Mouse (Mus musculus) neural tube, embryonic 11.5 days (tissue): ENCODE measurements at regions not wholly inside any gene's neighbourhood (a gene's known extent, or its start where the extent isn't known, plus 50 kb on each side); places are given as distances from the start of the nearest gene placed in this dataset.
A peak's percentile ranks its signal among the peaks of the same experiment; 100 is the strongest.

Experiments
- ATAC-seq: fragments of 200-750 bp; cut with Nextera tagmentation; 2 replicates; pipeline ENCODE4 v1.8.0; 2017; ENCODE audit warnings: moderate number of reproducible peaks, mild to moderate bottlenecking, moderate TSS enrichment, moderate library complexity; ENCODE audit not compliant: insufficient read depth, low FRiP score, low TSS enrichment
- DNase-seq: peaks from one replicate; pipeline ENCODE4 v3.0.0-alpha.2; 2015; ENCODE audit warnings: low spot score
- H3K27ac ChIP-seq: fragments of 300-500 bp; sonication (generic); 2 replicates; pipeline ENCODE4 v1.5.1; 2014; ENCODE audit warnings: low read depth, mild to moderate bottlenecking, low read length
- H3K27me3 ChIP-seq: fragments of 300-500 bp; sonication (generic); 2 replicates; pipeline ENCODE4 v1.6.1; 2014; ENCODE audit warnings: mild to moderate bottlenecking, low read length, mixed read lengths; ENCODE audit not compliant: control insufficient read depth, insufficient read depth
- H3K36me3 ChIP-seq: fragments of 300-500 bp; sonication (generic); 2 replicates; pipeline ENCODE4 v1.6.1; 2014; ENCODE audit warnings: mild to moderate bottlenecking, low read length, moderate library complexity, mixed read lengths; ENCODE audit not compliant: control insufficient read depth, insufficient read depth
- H3K4me1 ChIP-seq: fragments of 300-500 bp; sonication (generic); 2 replicates; pipeline ENCODE4 v1.6.1; 2014; ENCODE audit warnings: low read length, mixed read lengths; ENCODE audit not compliant: control insufficient read depth, insufficient read depth
- H3K4me2 ChIP-seq: fragments of 300-500 bp; sonication (generic); 2 replicates; pipeline ENCODE4 v1.6.1; 2014; ENCODE audit warnings: low read depth, mild to moderate bottlenecking, moderate library complexity
- H3K4me3 ChIP-seq: fragments of 300-500 bp; sonication (generic); 2 replicates; pipeline ENCODE4 v1.5.1; 2014; ENCODE audit warnings: low read depth, low read length
- H3K9ac ChIP-seq: fragments of 300-500 bp; sonication (generic); 2 replicates; pipeline ENCODE4 v1.6.1; 2014; ENCODE audit warnings: mild to moderate bottlenecking, low read length
- H3K9me3 ChIP-seq: fragments of 300-500 bp; sonication (generic); 2 replicates; pipeline ENCODE4 v1.6.1; 2016; ENCODE audit warnings: low read length; ENCODE audit not compliant: control insufficient read depth
- WGBS: fragments of 180-500 bp; shearing (Covaris S2); extraction: QIAGEN DNeasy Blood & Tissue Kit; methylation state at CpG from one replicate; pipeline ENCODE4 v1.1.7; 2014; 5-methylcytosine and 5-hydroxymethylcytosine counted together

DNA sequence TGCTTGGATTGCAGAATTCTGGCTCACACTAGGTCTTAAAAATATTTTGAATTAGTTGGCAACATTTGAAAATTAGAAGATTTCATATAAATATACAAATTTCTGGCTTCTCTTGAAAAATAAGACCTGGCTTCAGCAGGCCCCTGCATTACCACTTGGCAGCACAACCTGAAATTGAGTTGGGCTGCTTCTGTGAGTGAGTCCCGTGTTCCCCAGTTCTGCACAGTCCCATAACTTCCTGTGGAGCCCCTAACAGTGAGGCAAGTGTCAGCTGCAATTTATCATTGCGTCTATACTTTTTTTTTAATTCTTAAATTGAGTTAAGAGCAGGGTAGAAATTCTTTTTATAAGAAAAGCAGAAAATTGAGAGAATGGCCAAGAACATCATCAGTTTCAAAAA, 164.8 kb downstream of the En1 start:
- Histone ChIP-seq H3K9ac (no peak overlapping the region), H3K4me3 (no peak overlapping the region), H3K36me3 (no peaks in the 10 kb centered on the region), H3K4me1 (no peaks in the 10 kb centered on the region), H3K27ac (no peak overlapping the region), H3K27me3 (no peaks in the 10 kb centered on the region), H3K4me2 (no peak overlapping the region), H3K9me3 (no peaks in the 10 kb centered on the region)
- ATAC-seq (no peak), DNase-seq (no peak)
- WGBS: 62% methylated on average over 2 of the region's 2 CpGs

DNA sequence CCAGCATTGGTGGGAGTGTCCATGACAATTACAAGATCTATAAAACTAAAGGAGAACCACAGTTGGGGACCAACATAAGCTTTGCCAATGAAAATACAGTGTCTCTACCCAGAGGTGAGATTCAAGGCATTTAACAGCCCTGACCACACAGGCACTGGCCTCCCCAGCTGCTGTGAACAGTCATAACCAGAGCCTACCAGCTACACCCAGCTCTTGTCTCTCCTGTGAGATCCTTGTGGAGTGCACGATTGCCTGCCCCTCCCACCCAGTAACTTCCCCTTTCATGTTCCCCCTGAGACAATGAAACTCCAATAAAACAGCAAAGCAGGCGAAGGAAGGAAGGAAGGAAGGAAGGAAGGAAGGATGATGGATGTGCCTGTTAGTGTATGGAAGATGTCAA, 169.1 kb downstream of the En1 start:
- 14% methylated on average over 2 of the region's 2 CpGs for WGBS

DNA sequence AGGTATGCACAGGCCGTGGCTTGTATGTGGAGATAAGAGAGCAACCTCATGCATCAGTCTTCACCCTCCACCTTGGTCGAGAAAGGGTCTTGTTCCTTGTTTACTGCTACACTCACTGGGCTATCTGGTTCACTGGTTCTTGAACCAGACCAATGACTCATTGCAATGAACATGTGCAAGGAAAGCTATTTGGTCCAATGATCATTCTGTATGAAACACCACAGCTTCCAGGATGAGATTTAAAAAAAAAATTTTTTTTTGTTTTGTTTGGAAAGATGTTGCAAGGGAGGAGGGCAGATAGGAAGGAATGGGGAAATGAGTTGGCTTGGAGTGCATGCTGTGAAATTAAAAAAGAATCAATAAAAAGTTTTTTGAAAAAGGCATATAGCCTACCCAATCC, 174.7 kb downstream of the En1 start:
- ATAC-seq (no peak), DNase-seq (no peak)
- H3K4me3 ChIP-seq: no peak overlapping the region
- 79% methylated on average over 2 of the region's 2 CpGs for WGBS
- H3K9me3 ChIP-seq: no peaks in the 10 kb centered on the region
- H3K4me2 ChIP-seq: no peak overlapping the region
- no peak overlapping the region for H3K9ac ChIP-seq
- H3K4me1 ChIP-seq: no peaks in the 10 kb centered on the region
- no peak overlapping the region for H3K27ac ChIP-seq
- H3K27me3 ChIP-seq: no peaks in the 10 kb centered on the region
- H3K36me3 ChIP-seq: no peaks in the 10 kb centered on the region

More for the DNA sequence above, 169.1 kb downstream of the En1 start:
- Histone ChIP-seq H3K36me3 (no peaks in the 10 kb centered on the region), H3K27ac (no peak overlapping the region), H3K4me2 (no peak overlapping the region), H3K9me3 (no peaks in the 10 kb centered on the region), H3K27me3 (no peaks in the 10 kb centered on the region), H3K9ac (no peak overlapping the region), H3K4me1 (no peaks in the 10 kb centered on the region), H3K4me3 (no peak overlapping the region)
- DNase-seq (no peak), ATAC-seq (no peak)

DNA sequence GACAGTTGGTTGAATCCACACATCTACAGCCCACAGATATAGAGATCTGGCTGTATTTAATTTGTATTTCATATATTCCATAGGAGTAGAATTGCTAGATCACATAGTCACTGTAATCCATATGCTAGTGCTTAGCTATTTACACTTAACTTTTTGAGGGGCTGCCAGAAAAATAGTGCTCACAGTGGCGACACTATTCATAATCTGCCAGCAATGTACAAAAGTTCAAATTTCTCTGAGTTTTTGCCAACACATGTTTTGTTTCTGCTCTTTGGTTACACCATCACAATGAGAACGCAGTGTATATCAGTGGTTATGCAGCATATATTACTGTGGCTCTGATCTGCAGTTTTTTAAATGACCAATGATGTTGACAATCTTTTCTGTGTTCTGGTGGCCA, 175.2 kb downstream of the En1 start:
- Histone ChIP-seq H3K9me3 (no peaks in the 10 kb centered on the region), H3K9ac (no peak overlapping the region), H3K27me3 (no peaks in the 10 kb centered on the region), H3K27ac (no peak overlapping the region), H3K4me1 (no peaks in the 10 kb centered on the region), H3K36me3 (no peaks in the 10 kb centered on the region), H3K4me3 (no peak overlapping the region), H3K4me2 (no peak overlapping the region)
- no peak for ATAC-seq
- no peak for DNase-seq
- WGBS: 92% methylated on average over 2 of the region's 2 CpGs

DNA sequence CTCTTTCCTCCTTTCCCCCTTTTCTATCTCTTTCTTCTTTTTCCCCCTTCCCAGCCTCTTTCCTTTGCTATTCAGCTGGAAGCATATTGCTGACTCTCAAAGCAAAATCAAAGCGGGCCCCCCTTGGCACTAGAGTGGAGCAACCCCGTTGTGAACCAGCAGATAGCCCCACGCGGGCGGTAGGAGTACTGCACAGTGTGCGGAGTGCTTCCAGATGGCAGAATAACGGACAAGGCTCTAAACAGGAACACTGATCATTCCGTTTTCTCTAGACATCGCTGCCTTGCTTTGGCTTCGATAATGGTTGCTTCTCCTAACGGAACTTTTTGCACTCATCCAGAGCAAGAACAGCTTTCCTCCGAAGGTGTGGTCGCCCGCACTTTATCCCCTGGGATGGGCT, 193.0 kb downstream of the En1 start:
- no peaks in the 10 kb centered on the region for H3K36me3 ChIP-seq
- WGBS: 60% methylated on average over 14 of the region's 14 CpGs

DNA sequence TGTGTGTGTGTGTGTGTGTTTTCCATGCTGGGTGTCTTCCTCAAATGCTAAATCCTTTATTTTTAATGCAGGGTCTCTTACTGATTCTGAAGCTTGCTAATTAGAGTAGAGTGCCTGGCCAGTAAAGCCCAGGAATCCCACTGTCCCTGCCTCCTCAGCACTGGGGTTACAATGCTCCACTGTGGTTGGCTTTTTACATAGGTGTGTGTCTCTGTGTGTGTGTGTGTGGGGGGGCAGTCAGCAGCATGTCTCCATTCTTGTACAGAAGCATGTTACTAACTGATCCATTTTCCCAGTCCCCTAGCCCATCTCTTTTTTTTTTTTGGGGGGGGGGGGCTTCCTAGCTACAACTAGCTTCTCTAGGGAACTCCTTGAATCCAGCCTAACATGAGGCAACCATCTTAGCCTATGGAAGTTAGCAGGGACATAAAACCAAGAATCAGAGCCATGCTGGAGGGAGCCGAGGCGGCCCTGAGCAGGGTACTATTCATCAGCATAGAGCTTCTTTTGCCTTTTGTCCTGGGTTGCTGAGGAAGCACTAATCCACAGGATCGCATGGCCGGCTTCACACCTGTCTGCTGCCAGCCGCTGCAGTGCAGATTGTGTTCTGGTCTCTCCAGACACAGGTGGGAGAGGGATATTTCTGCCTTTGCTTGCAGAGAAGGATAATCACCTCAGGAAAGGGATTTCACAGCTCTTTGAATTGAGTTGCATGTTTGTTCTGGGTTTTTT, 199.2 kb downstream of the En1 start:
- H3K36me3 ChIP-seq: no peaks in the 10 kb centered on the region
- no peak for DNase-seq
- H3K27me3 ChIP-seq: no peaks in the 10 kb centered on the region
- no peaks in the 10 kb centered on the region for H3K4me1 ChIP-seq
- WGBS: 35% methylated on average over 5 of the region's 5 CpGs
- H3K9me3 ChIP-seq: no peaks in the 10 kb centered on the region
- no peak overlapping the region for H3K27ac ChIP-seq
- no peak overlapping the region for H3K4me3 ChIP-seq
- no peak overlapping the region for H3K4me2 ChIP-seq
- H3K9ac ChIP-seq: no peak overlapping the region
- no peak for ATAC-seq

More for the DNA sequence above, 193.0 kb downstream of the En1 start:
- Histone ChIP-seq H3K4me3 (no peak overlapping the region), H3K9me3 (no peaks in the 10 kb centered on the region), H3K27ac (no peak overlapping the region), H3K4me2 (no peak overlapping the region), H3K9ac (no peak overlapping the region), H3K4me1 (no peaks in the 10 kb centered on the region), H3K27me3 (no peaks in the 10 kb centered on the region)
- DNase-seq: peak; percentile 38
- ATAC-seq: no peak

DNA sequence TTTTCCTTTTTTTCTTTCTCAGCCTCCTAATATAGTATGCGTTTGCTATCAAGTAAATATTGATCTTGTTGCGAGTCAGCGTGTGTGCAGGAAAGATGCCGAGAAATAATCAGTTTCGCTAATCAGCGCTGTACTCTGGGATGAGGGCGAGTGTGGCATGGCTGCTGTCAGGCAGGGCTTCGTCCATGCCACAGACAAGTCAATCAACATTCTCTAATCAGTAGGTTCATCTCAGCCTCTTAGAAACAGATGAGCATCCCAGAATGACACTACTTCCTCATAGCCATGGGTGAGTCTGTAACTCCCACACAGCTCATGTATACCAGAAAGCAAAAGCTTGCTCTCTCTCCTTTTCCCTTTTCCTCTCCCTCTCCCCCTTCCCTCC, 199.8 kb downstream of the En1 start:
- Histone ChIP-seq H3K36me3 (no peaks in the 10 kb centered on the region), H3K4me2 (no peak overlapping the region), H3K4me3 (no peak overlapping the region), H3K4me1 (no peaks in the 10 kb centered on the region), H3K27me3 (no peaks in the 10 kb centered on the region), H3K9ac (no peak overlapping the region), H3K9me3 (no peaks in the 10 kb centered on the region), H3K27ac (no peak overlapping the region)
- no peak for DNase-seq
- no peak for ATAC-seq
- 82% methylated on average over 8 of the region's 8 CpGs for WGBS

DNA sequence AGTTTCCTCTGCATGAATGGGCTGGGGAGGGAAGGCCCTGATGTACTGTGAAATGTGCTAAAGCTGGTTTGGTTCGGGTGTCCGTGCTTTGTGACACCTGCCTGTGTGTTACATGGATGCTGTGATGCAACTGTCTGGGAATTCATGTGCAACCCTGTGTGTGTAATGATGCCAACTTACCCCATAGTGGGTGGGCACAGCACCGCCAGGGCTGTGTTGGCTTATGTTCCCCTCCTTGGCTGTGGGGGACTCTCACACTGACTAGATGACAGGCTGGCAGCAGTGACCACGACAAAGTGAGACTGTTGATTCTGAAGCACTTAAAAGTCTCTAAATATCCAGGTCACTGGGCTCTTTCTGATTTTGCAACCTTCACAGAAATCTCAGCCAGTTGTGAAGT, 212.2 kb downstream of the En1 start:
- ATAC-seq (no peak), DNase-seq (no peak)
- Histone ChIP-seq H3K4me3 (no peak overlapping the region), H3K9me3 (no peaks in the 10 kb centered on the region), H3K27ac (no peak overlapping the region), H3K9ac (no peak overlapping the region), H3K36me3 (no peaks in the 10 kb centered on the region), H3K4me2 (no peak overlapping the region), H3K4me1 (no peaks in the 10 kb centered on the region), H3K27me3 (no peaks in the 10 kb centered on the region)
- WGBS: 87% methylated on average over 4 of the region's 4 CpGs

DNA sequence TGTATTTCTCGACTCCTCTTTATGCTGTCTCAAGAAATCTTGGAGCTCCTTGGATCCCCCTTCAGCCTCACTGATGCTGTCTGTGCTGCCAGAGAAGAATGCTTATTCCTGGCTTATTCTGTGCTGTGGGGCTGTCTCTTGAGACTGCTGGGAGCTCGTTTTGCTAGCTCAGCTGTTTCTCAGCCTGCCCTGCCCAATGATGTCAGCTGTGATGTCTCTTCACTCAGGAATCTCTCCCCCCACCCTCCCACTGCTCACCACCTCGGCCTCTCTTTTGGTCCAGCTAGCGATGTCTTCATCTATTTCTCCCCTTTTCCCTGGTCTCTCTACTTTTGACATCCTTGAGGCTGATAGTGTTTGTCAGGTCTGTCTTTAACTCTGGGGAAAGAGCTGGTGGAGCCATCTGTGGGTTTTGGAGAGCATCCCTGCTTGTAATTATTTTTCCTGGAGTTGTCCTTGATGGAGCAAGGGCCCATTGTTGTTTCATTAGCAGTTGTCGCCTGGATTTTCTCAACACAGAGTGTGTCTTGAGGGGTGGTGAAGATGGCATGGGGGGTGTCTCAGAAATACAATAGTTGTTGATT, 214.1 kb downstream of the En1 start:
- no peak overlapping the region for H3K27ac ChIP-seq
- no peaks in the 10 kb centered on the region for H3K27me3 ChIP-seq
- H3K36me3 ChIP-seq: no peaks in the 10 kb centered on the region
- no peaks in the 10 kb centered on the region for H3K4me1 ChIP-seq
- no peaks in the 10 kb centered on the region for H3K9me3 ChIP-seq
- no peak overlapping the region for H3K9ac ChIP-seq
- ATAC-seq (no peak), DNase-seq (no peak)
- H3K4me2 ChIP-seq: no peak overlapping the region
- no peak overlapping the region for H3K4me3 ChIP-seq
- 71% methylated on average over 5 of the region's 5 CpGs for WGBS
